Mouse (Mus musculus) small intestine, adult 2 months (tissue): ENCODE measurements around the gene Gramd2.

Experiments used
- CTCF ChIP-seq: fragments of 200-500 bp; IDR thresholded peaks from 2 replicates; pipeline ENCODE4 v1.5.1; 2012; ENCODE audit warnings: low read depth, mild to moderate bottlenecking, control low read depth, inconsistent platforms, low read length, moderate library complexity, mixed read lengths; ENCODE audit not compliant: insufficient replicate concordance, insufficient read length; ENCODE audit errors: extremely low read depth
- POLR2A ChIP-seq: fragments of 200-500 bp; IDR thresholded peaks from 2 replicates; pipeline ENCODE4 v1.6.1; 2012; ENCODE audit warnings: low read depth, mild to moderate bottlenecking, control low read depth, inconsistent platforms, low read length, moderate library complexity

DNA sequence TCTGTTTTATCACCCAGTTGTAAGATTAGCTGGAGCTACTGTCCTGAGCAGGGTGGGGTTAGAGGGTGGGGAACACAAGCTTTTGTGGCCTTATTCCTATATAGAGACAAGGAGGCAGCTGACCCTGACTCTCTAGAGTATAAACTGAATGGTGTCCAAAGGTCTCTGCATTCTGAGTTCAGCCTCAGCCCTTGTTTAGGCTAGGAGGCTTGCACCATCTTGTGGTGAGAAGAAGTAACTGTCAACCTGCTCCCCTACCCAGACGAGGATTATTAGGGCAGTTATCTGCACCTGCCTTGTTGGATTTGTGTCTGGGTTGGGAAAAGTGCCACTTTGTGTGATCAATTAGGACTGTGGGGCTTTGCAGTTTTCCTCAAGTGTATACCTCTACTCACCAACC is 1.6 kb upstream of the Gramd2 start:
- 0 out of 2 replicates have a peak, but pooled peaks have one; percentile 31 for TF ChIP-seq CTCF
- TF ChIP-seq POLR2A: no peak
